Mouse (Mus musculus) embryonic facial prominence, embryonic 11.5 days (tissue): ENCODE data around the gene Fgf15. TPM values are rescaled to one million over a fixed set of nuclear protein-coding genes. Genes with fewer than 3 reads are reported as not detected.
"Not testable (repeated sequence)": the region's sequence is repeated elsewhere in the genome, so short reads cannot be mapped to it uniquely, and the experiment has no call there.

Source experiments
- ATAC-seq: fragments of 200-750 bp; cut with Nextera tagmentation; replicated peaks from 2 replicates; pipeline ENCODE4 v1.8.0; 2017; ENCODE audit warnings: low read depth; ENCODE audit not compliant: insufficient number of reproducible peaks, low FRiP score, low TSS enrichment
- DNase-seq: peaks from one replicate; pipeline ENCODE4 v3.0.0-alpha.2; 2015; ENCODE audit warnings: low spot score
- H3K27ac ChIP-seq: fragments of 300-500 bp; sonication (generic); replicated peaks from 2 replicates; pipeline ENCODE4 v1.5.1; 2014; ENCODE audit warnings: mild to moderate bottlenecking, low read depth, low read length, control low read depth
- H3K27me3 ChIP-seq: fragments of 300-500 bp; sonication (generic); 2 replicates; pipeline ENCODE4 v1.6.1; 2014; ENCODE audit warnings: mild to moderate bottlenecking, low read length, moderate library complexity, mixed read lengths; ENCODE audit not compliant: control insufficient read depth, insufficient read depth
- H3K36me3 ChIP-seq: fragments of 300-500 bp; sonication (generic); replicated peaks from 2 replicates; pipeline ENCODE4 v1.6.1; 2014; ENCODE audit warnings: low read depth, mild to moderate bottlenecking, low read length, moderate library complexity, mixed read lengths; ENCODE audit not compliant: control insufficient read depth, insufficient read depth
- H3K4me1 ChIP-seq: fragments of 300-500 bp; sonication (generic); 2 replicates; pipeline ENCODE4 v1.6.1; 2014; ENCODE audit warnings: low read length, mixed read lengths; ENCODE audit not compliant: control insufficient read depth, insufficient read depth
- H3K4me2 ChIP-seq: fragments of 300-500 bp; sonication (generic); 2 replicates; pipeline ENCODE4 v1.6.1; 2014; ENCODE audit warnings: low read depth, mild to moderate bottlenecking, control low read depth, low read length, moderate library complexity
- H3K4me3 ChIP-seq: fragments of 300-500 bp; sonication (generic); 2 replicates; pipeline ENCODE4 v1.5.1; 2014; ENCODE audit warnings: low read depth, low read length, control low read depth
- H3K9ac ChIP-seq: fragments of 300-500 bp; sonication (generic); replicated peaks from 2 replicates; pipeline ENCODE4 v1.6.1; 2014; ENCODE audit warnings: mild to moderate bottlenecking, control low read depth, low read length
- H3K9me3 ChIP-seq: fragments of 300-500 bp; sonication (generic); replicated peaks from 2 replicates; pipeline ENCODE4 v1.6.1; 2016; ENCODE audit warnings: mild to moderate bottlenecking, low read length, inconsistent platforms, mixed read lengths; ENCODE audit not compliant: control insufficient read depth
- WGBS: fragments of 180-500 bp; shearing (Covaris S2); extraction: QIAGEN DNeasy Blood & Tissue Kit; methylation state at CpG from one replicate; pipeline ENCODE4 v1.1.7; 2014; 5-methylcytosine and 5-hydroxymethylcytosine counted together
- polyA plus RNA-seq: library from polyadenylated mRNA; unstranded; fragments of >200 nt; fragmentation: Nextera tagmentation; extraction: Ambion mirVana; gene quantifications from 2 replicates; pipeline ENCODE4 v1.2.1, GENCODE M21; 2014

Gene Fgf15
- polyA plus RNA-seq, 1 experiment from 2014 or later, result 29.1 TPM

GRCm38 (mm10) chr7:144872420-144872819 lies 23.9 kb upstream of the Fgf15 start:
- no peak overlapping the region for H3K4me3 ChIP-seq
- H3K9ac ChIP-seq, result no peak overlapping the region
- no peak overlapping the region for H3K4me2 ChIP-seq
- H3K27ac ChIP-seq, result no peak overlapping the region
- 64% methylated on average over 4 of the region's 4 CpGs for WGBS
- no peaks in the 10 kb centered on the region for H3K4me1 ChIP-seq
- DNase-seq, result no peak
- ATAC-seq, result no peak
- H3K27me3 ChIP-seq, result no peaks in the 10 kb centered on the region
- H3K36me3 ChIP-seq, result no peaks in the 10 kb centered on the region
- H3K9me3 ChIP-seq, result no peaks in the 10 kb centered on the region

- Histone ChIP-seq H3K4me3 (no peak overlapping the region), H3K36me3 (no peaks in the 10 kb centered on the region), H3K27ac (no peak overlapping the region), H3K9ac (no peak overlapping the region), H3K27me3 (no peaks in the 10 kb centered on the region), H3K9me3 (no peaks in the 10 kb centered on the region), H3K4me2 (no peak overlapping the region), H3K4me1 (no peaks in the 10 kb centered on the region)
- no peak for DNase-seq
- ATAC-seq, result no peak
- WGBS, result 75% methylated on average over 4 of the region's 4 CpGs
Measured at GRCm38 (mm10) chr7:144873160-144873559, 23.2 kb upstream of the Fgf15 start.

- Histone ChIP-seq H3K27ac (no peak overlapping the region), H3K9ac (no peak overlapping the region), H3K4me3 (no peak overlapping the region), H3K4me2 (no peak overlapping the region), H3K27me3 (no peaks in the 10 kb centered on the region), H3K9me3 (no peaks in the 10 kb centered on the region), H3K36me3 (no peaks in the 10 kb centered on the region), H3K4me1 (no peaks in the 10 kb centered on the region)
- WGBS, result 66% methylated on average over 4 of the region's 4 CpGs
- DNase-seq, result no peak
- ATAC-seq, result no peak
Measured at GRCm38 (mm10) chr7:144874226-144874625, 22.1 kb upstream of the Fgf15 start.

- no peak for ATAC-seq
- WGBS, result 96% methylated on average over 1 of the region's 1 CpGs
Measured at GRCm38 (mm10) chr7:144878401-144878800, 17.9 kb upstream of the Fgf15 start.

DNA sequence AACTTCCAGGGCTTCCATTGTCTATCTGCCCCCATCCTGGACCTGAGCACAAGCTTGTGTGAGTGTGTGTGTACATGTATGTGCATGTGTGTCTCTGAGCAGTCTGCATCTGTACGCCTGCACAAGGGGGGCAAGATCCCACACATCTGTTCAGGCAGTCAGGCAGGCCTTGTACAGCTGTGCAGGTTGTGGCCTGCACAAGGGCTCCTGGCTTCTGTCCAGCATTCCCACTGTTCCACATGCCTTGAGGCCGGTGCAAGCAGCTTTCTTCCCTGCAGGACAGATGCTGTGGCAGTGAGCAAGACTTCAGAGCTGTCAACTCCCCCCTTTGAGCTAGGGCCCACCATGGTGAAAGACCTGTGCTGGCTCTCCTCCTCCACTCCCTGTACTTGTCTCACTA lies 13.2 kb upstream of the Fgf15 start:
- Histone ChIP-seq H3K4me3 (no peak overlapping the region), H3K9me3 (no peaks in the 10 kb centered on the region), H3K36me3 (no peaks in the 10 kb centered on the region), H3K4me1 (no peaks in the 10 kb centered on the region), H3K4me2 (no peak overlapping the region), H3K9ac (no peak overlapping the region), H3K27me3 (no peaks in the 10 kb centered on the region; the same call in 1 of the 2 replicates), H3K27ac (no peak overlapping the region)
- ATAC-seq (no peak), DNase-seq (no peak)
- 36% methylated on average over 2 of the region's 2 CpGs for WGBS

More at GRCm38 (mm10) chr7:144878401-144878800, 17.9 kb upstream of the Fgf15 start:
- Histone ChIP-seq H3K4me2 (no peak overlapping the region), H3K27me3 (no peaks in the 10 kb centered on the region; the same call in 1 of the 2 replicates), H3K9me3 (no peaks in the 10 kb centered on the region), H3K4me1 (no peaks in the 10 kb centered on the region), H3K4me3 (no peak overlapping the region), H3K27ac (no peak overlapping the region), H3K9ac (no peak overlapping the region), H3K36me3 (no peaks in the 10 kb centered on the region)
- DNase-seq, result no peak

- ATAC-seq (no peak), DNase-seq (no peak)
- Histone ChIP-seq H3K9ac (no peak overlapping the region), H3K4me1 (no peaks in the 10 kb centered on the region), H3K27ac (no peak overlapping the region), H3K36me3 (no peaks in the 10 kb centered on the region), H3K4me3 (no peak overlapping the region), H3K27me3 (no peaks in the 10 kb centered on the region), H3K4me2 (no peak overlapping the region), H3K9me3 (no peaks in the 10 kb centered on the region)
- 82% methylated on average over 2 of the region's 2 CpGs for WGBS
Measured at GRCm38 (mm10) chr7:144887672-144888071, 8.7 kb upstream of the Fgf15 start.

GRCm38 (mm10) chr7:144888564-144889299 lies 7.6 kb upstream of the Fgf15 start:
- Histone ChIP-seq H3K9ac (no peak overlapping the region), H3K27ac (no peak overlapping the region), H3K27me3 (no peaks in the 10 kb centered on the region), H3K36me3 (no peaks in the 10 kb centered on the region), H3K4me2 (no peak overlapping the region), H3K4me1 (no peaks in the 10 kb centered on the region), H3K4me3 (no peak overlapping the region), H3K9me3 (no peaks in the 10 kb centered on the region)
- WGBS, result 5% methylated on average over 18 of the region's 18 CpGs
- DNase-seq (no peak), ATAC-seq (no peak)

GRCm38 (mm10) chr7:144890661-144891060 lies 5.7 kb upstream of the Fgf15 start:
- H3K27me3 ChIP-seq, result peaks cover 12% of the 10 kb centered on the region
- H3K9ac ChIP-seq, H3K9me3 ChIP-seq, DNase-seq, H3K4me1 ChIP-seq, H3K27ac ChIP-seq, H3K4me2 ChIP-seq, H3K36me3 ChIP-seq, H3K4me3 ChIP-seq, ATAC-seq: not testable (repeated sequence)
- WGBS, result 80% methylated on average over 1 of the region's 1 CpGs
